Mouse (Mus musculus): Measurements from ENCODE around the gene Fut9.

The Fut9 gene

DNA sequence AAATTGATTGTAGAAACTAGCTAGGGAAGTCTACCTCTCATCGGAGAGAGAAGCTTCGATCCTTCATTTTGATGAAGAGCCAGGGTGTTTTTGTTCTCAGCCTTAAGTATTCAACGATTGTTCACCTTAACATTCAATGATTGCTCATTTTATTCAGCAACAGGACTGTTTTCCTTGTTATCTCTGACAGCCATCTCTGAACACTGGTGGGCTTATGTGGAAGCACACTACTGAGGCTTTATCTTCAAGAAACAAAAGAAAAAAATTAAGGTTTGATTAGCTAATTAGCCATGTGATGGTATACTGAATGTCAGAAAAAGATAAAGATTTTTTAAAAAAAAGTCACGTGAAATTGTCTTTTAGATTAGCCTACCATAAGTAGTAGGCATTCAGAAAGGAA is 158.1 kb downstream of the Fut9 start:
- no peak for DNase-seq

DNA sequence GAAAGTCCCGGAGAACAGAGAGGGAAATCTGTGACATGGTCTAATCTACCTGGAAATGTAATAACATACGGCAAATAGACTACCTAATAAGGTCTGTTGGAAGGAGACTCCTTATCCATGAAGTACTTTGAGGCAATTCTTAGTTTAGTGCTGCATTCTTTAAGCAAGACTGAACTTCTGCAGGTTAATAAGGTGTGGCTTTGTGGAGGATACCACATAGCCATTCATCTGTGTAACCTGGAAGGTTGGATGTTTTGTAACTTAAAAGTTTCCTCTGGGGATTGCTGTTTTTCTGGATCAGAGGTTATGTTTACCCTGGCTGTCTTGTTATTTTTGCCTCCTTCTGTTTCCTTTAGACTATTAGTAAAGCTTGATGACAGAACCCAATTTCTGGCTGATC is 166.8 kb downstream of the Fut9 start:
- DNase-seq = no peak

DNA sequence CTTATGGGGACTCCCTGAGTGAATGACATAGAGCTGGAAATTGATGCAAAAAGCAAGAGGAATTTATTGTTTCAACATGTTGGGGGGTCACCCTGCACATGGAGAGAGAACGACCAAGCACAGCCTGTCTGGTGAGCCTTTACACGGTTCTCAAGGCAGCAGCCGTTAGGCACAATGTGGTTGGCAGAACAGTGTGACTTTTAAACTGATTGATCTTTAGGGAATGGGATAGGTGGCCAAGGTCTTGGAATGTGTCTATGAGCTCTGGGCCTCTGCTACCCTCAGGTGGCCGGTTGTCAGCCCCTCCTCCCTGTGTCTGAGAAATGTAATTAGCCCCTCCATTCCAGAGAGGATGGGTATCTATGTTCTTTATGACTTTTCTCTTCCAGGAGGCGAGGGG is 171.9 kb downstream of the Fut9 start:
- no peak for DNase-seq

DNA sequence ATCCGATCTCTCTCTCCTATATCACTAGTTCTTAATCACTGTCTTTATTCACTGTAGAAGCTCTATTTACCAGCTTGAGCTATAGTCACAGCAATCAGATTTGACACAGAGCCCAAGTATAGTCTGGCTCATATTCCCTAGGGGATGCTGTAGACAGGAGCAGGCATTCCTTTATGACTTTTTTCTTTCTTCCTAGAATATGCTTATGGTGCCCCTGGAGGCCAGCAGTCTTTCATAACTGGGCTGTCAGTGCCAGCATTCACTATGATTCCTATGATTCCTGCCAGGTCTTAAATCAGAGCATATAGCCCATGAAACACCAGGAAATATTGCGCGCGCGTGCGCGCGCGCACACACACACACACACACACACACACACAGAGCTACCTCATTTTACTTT is 172.6 kb downstream of the Fut9 start:
- no peak for DNase-seq

DNA sequence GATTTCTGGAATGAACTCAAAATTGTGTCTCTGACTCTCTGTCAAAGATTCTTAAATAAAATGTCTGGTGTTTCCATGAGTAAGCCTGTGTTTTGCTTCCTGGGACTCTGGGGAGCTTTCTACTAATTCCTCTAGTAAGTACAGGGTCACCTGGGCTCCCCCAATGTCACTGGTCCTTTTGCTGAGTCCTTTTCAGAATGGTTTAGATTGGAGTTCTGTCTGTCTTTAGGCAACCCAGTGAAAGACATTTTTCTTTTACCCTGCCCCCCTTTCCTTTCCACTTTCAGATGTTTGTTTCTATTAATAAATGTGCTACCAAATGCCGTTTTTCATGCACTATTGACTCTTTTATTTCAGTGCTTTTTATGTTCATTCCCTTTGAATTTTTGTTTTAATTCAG is 173.0 kb downstream of the Fut9 start:
- no peak for DNase-seq

DNA sequence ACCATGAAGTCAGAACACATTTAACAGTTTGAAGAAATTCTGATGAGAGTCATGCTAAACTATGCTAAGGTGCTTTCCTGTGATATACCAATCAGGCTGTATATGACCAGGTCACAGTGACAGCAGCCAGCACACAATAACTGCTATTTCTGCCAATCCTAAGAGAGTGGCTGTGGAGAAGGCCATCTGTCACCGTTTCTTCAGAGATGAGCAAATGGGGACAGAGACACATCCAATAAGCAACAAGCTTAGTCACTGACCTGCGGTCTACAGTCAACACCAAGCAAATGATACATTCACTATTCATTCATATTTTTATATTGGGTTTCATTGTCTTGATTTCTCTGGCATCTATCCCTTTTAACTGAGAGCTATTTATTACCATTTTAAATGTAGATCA is 176.9 kb downstream of the Fut9 start:
- no peak for DNase-seq

DNA sequence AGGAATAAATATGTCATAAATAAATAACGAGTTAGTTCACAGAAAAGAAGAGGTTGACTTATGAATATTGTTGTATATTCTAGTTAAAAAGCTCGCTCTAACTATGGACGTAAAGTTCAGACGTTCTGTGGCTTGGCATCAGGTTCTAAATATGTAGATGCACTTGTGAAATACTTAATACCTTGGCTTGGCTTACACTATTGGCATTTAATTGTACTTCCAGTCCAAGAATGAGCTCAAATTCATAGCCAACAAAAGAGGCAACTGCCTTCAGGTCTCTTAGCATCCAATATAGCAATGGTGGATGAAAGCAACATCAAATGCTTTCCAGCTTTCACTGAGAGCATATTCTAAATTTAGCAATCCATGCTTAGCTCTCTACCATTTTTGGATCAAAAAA is 182.7 kb downstream of the Fut9 start:
- no peak for DNase-seq

DNA sequence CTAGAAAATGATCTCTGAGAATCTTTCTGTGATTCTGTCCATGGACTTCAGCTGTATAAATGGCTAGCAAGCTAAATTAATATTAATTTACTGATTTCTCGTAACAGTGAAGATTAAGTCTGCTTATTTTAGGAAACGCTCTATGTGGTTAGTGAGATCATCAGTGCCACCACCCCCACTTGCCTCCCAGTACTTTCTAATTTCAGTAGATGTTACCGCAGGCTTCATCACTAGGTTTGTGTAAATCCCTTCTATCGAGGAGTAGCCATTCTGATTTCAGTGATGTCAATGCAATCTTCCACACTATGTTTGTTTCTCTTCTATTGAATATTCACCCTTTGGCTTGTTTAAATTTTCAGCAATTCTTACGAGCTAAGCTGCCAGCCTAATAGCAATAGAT is 186.6 kb downstream of the Fut9 start:
- no peak for DNase-seq

DNA sequence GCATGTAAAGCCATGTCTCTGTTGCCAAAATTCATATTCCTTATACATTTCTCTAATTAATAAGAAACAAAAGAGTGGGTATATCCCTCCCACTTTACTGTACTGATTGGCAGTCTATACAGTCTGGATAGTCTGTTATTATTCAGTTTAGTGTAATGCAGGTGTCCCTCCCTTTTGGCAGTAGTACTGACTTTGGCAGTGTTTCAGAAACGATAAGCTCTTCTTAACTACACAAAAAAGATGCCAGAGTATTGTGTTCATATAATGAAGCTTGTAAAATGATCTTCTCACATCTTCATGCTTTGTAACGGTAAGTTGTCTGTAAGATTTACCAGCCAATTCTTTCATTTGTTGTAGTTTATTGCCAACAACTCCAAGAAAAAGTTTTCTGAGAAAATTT is 189.6 kb downstream of the Fut9 start:
- no peak for DNase-seq

DNA sequence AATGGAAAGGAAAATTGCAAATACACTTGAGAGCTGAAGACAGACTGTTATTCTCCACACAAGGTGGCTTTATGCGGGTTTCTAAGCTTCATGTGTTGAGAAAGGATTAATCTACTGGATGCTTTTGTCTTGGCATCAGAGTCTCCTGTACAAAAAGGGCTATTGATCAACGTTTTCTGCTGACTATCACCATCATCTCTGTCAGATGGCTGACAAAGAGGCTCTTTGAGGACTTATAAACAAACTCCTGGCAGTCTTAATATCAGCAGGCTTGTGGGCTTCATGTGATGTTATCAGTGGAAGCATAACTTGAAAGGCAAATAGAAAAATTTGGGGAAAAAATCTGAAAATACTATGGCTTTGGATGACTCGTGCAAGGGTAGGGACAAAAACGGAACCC is 206.8 kb downstream of the Fut9 start:
- DNase-seq = no peak

Measured in kidney, postnatal 10 days (tissue).